Mouse (Mus musculus) liver, embryonic 14.5 days (tissue): ENCODE measurements around the gene Grik3. TPM values are rescaled to one million over a fixed set of nuclear protein-coding genes. Genes with fewer than 3 reads are reported as not detected.

Source experiments
- ATAC-seq: fragments of 200-750 bp; cut with Nextera tagmentation; 2 replicates; pipeline ENCODE4 v1.8.0; 2017; ENCODE audit warnings: moderate number of reproducible peaks, mild to moderate bottlenecking, moderate library complexity; ENCODE audit not compliant: insufficient read depth
- DNase-seq, 3 experiments: peaks; one replicate each; pipeline ENCODE4 v3.0.0-alpha.2; 2012 to 2013; ENCODE audit warnings: low read depth in 3 of 3, low spot score in 3 of 3
- H3K27ac ChIP-seq: fragments of 300-500 bp; sonication (generic); 2 replicates; pipeline ENCODE4 v1.5.1; 2014; ENCODE audit warnings: moderate library complexity, mild to moderate bottlenecking, control low read depth, inconsistent platforms
- H3K27me3 ChIP-seq: fragments of 300-500 bp; sonication (generic); 2 replicates; pipeline ENCODE4 v1.6.1; 2014; ENCODE audit warnings: mild to moderate bottlenecking, low read length, moderate library complexity; ENCODE audit not compliant: control insufficient read depth, insufficient read depth
- H3K36me3 ChIP-seq: fragments of 300-500 bp; sonication (generic); replicated peaks from 2 replicates; pipeline ENCODE4 v1.6.1; 2014; ENCODE audit warnings: low read depth; ENCODE audit not compliant: control insufficient read depth, insufficient read depth
- H3K4me1 ChIP-seq, 2 experiments: fragments of 200-500 bp in 1 of 2; fragments of 300-500 bp in 1 of 2; sonication (generic) in 1 of 2; replicated peaks; 2 replicates each; pipeline ENCODE4 v1.6.1; 2012 to 2014; ENCODE audit warnings: antibody characterized with exemption in 1 of 2, inconsistent platforms in 1 of 2, low read length in 1 of 2; ENCODE audit not compliant: control insufficient read depth in 2 of 2, insufficient read depth in 2 of 2
- H3K4me2 ChIP-seq: fragments of 300-500 bp; sonication (generic); 2 replicates; pipeline ENCODE4 v1.6.1; 2014; ENCODE audit warnings: low read depth, mild to moderate bottlenecking, control low read depth, moderate library complexity
- H3K4me3 ChIP-seq, 2 experiments: fragments of 200-500 bp in 1 of 2; fragments of 300-500 bp in 1 of 2; sonication (generic) in 1 of 2; 2 replicates each; pipeline ENCODE4 v1.5.1; 2012 to 2014; ENCODE audit warnings: low read depth in 2 of 2, low read length in 2 of 2, mild to moderate bottlenecking in 2 of 2, control low read depth in 1 of 2, inconsistent platforms in 1 of 2, moderate library complexity in 1 of 2; ENCODE audit not compliant: insufficient read depth in 1 of 2
- H3K9ac ChIP-seq: fragments of 300-500 bp; sonication (generic); replicated peaks from 2 replicates; pipeline ENCODE4 v1.6.1; 2014; ENCODE audit warnings: mild to moderate bottlenecking, control low read depth, moderate library complexity
- H3K9me3 ChIP-seq: fragments of 300-500 bp; sonication (generic); 2 replicates; pipeline ENCODE4 v1.6.1; 2016; ENCODE audit warnings: low read length, mixed read lengths; ENCODE audit not compliant: control insufficient read depth
- CTCF ChIP-seq: IDR thresholded peaks from 2 replicates; pipeline ENCODE4 v1.5.1; 2016; ENCODE audit warnings: antibody characterized with exemption, low read depth, control low read depth
- EP300 ChIP-seq: IDR thresholded peaks from 2 replicates; pipeline ENCODE4 v1.6.1; 2016; ENCODE audit warnings: antibody characterized with exemption, low read depth
- WGBS: fragments of 180-500 bp; shearing (Covaris S2); extraction: QIAGEN DNeasy Blood & Tissue Kit; methylation state at CpG from one replicate; pipeline ENCODE4 v1.1.7; 2014; ENCODE audit not compliant: insufficient replicate concordance; 5-methylcytosine and 5-hydroxymethylcytosine counted together
- microRNA-seq: library from miRNA; unstranded; fragments of <30 nt; microRNA quantifications from one replicate; pipeline ENCODE4, GENCODE M21; 2016
- polyA plus RNA-seq, 2 experiments: library from polyadenylated mRNA; depleted of rRNA in 1 of 2; stranded (reverse) in 1 of 2; unstranded in 1 of 2; fragments of >200 nt; fragmentation: Nextera tagmentation in 1 of 2; extraction: Ambion mirVana in 1 of 2; gene quantifications; 2 replicates each; pipeline versions ENCODE4 v1.2.1 to v1.2.3; 2012 to 2014

Grik3 gene
- polyA plus RNA-seq, 2 experiments = under 0.01 to 0.01 TPM

DNA sequence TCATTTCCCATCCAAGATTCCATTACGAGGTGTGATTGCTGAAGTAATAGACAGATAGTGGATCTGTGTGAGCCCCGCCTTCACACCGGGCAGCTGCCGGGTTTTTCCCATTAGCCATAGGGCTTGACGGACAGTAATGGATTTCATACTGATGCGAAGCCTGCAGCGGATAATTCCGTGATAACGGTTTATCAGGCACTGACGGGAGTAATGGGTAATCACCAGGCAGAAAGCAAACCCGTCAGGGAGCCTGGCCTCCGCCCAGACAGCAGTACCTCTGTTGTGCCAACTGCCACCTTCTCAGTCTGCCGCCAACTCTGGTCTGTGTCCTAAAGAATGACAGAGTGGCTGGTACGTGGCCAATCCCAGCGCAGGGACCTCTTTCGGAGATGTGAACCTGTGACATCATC, 251.7 kb downstream of the Grik3 start:
- no peaks in the 10 kb centered on the region for H3K9me3 ChIP-seq
- H3K4me2 ChIP-seq = no peak overlapping the region
- DNase-seq (no peak), ATAC-seq (no peak)
- WGBS = 68% methylated on average over 16 of the region's 16 CpGs
- no peak overlapping the region for H3K4me3 ChIP-seq
- H3K36me3 ChIP-seq = no peaks in the 10 kb centered on the region
- H3K27me3 ChIP-seq = no peaks in the 10 kb centered on the region
- H3K27ac ChIP-seq = no peak overlapping the region
- no peak overlapping the region for H3K9ac ChIP-seq
- no peaks in the 10 kb centered on the region for H3K4me1 ChIP-seq
- no peak for TF ChIP-seq EP300
- TF ChIP-seq CTCF = no peak

DNA sequence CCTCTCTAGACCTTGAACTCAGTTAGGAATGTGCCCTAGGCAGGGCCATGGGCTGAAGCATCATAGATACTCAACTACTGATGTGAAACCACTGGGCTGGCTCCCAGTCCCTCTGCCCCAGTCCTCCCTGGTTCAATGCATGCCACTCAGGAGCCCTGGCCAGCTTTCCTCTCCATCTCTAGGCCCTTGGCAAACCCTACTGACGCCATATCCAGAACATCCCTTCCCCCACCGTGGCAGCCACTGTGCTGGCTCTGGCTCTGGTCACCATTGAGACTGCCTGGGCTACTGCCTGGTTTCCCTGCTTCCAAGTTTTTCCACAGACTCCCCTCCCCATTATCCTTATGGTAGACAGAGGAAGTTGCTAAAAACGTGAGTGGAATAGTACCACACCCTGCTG, 255.4 kb downstream of the Grik3 start:
- ATAC-seq = no peak
- no peak overlapping the region for H3K9ac ChIP-seq

DNA sequence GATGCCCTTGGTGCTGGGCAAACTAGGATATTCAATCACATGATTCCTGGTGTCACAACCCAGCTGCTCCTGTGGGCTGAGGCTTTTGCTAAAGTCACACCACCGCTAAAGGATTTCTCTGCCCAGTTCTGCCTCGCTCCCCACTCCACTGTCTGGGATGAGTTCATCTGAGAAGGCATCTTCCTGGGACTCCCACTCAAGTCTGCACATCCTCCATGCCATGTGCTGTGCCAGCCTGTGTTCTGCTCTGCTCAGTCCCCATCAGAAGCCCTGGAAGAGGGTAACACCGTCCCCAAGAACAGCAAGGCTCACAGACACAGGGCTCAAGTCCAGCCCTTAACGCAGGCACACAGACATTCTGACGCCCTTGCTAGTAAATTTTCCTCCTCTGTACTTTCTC, 265.9 kb downstream of the Grik3 start:
- Histone ChIP-seq H3K27me3 (no peaks in the 10 kb centered on the region), H3K9ac (no peak overlapping the region), H3K36me3 (no peaks in the 10 kb centered on the region), H3K4me2 (no peak overlapping the region), H3K4me3 (no peak overlapping the region), H3K9me3 (no peaks in the 10 kb centered on the region), H3K4me1 (no peaks in the 10 kb centered on the region), H3K27ac (no peak overlapping the region)
- WGBS = 55% methylated on average over 5 of the region's 5 CpGs
- no peak for ATAC-seq
- no peak for TF ChIP-seq CTCF
- TF ChIP-seq EP300 = no peak
- DNase-seq = no peak

More for the DNA sequence above, 255.4 kb downstream of the Grik3 start:
- TF ChIP-seq EP300 (no peak), CTCF (no peak)
- no peak overlapping the region for H3K4me3 ChIP-seq
- H3K4me1 ChIP-seq = no peaks in the 10 kb centered on the region
- H3K27ac ChIP-seq = no peak overlapping the region
- no peaks in the 10 kb centered on the region for H3K27me3 ChIP-seq
- H3K4me2 ChIP-seq = no peak overlapping the region
- DNase-seq = no peak
- H3K9me3 ChIP-seq = no peaks in the 10 kb centered on the region
- no peaks in the 10 kb centered on the region for H3K36me3 ChIP-seq
- 27% methylated on average over 3 of the region's 3 CpGs for WGBS

DNA sequence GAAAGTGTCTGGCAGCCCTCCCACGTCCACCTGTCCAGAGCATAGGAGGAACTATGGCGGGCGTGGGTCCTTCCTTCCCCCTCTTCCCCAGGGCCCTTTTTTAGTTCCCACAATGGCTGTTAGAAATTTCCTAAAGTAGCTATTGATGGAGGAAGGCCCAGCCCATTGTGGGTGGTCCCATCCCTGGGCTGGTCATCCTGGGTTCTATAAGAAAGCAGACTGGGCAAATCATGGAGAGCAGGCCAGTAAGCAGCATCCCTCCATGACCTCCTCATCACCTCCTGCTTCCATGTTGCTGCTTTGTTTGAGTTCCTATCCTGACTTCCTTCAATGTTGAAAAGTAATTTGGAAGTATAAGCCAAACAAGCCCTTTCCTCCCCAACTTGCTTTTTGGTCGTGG, 269.8 kb downstream of the Grik3 start:
- no peak for DNase-seq
- no peaks in the 10 kb centered on the region for H3K9me3 ChIP-seq
- no peak overlapping the region for H3K4me2 ChIP-seq
- H3K9ac ChIP-seq = no peak overlapping the region
- TF ChIP-seq EP300 (no peak), CTCF (no peak)
- H3K36me3 ChIP-seq = no peaks in the 10 kb centered on the region
- WGBS = 38% methylated on average over 4 of the region's 4 CpGs
- no peak overlapping the region for H3K27ac ChIP-seq
- no peak overlapping the region for H3K4me3 ChIP-seq
- no peaks in the 10 kb centered on the region for H3K4me1 ChIP-seq
- no peaks in the 10 kb centered on the region for H3K27me3 ChIP-seq
- ATAC-seq = no peak

DNA sequence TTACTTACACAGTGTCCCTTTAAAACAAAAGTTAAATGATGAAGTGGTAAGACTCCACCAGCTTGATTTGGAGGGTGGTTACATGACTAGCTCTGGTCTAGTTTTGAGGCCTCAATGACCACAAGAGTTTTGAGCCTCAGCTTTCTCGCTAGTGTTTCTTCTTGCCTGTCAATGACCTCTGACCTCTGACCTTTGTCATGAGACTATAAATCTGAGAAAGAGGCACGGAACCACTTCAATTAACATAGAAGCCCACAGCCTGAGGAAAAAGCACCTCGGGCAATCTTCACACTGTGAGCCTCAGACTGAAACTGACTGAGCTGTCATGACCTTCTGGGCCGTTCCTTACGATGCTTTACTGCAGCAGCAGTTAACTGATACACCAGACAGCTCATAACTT, 272.6 kb downstream of the Grik3 start:
- no peak overlapping the region for H3K9ac ChIP-seq
- no peaks in the 10 kb centered on the region for H3K27me3 ChIP-seq
- ATAC-seq (no peak), DNase-seq (no peak)
- H3K4me1 ChIP-seq = no peaks in the 10 kb centered on the region
- no peak overlapping the region for H3K4me2 ChIP-seq
- H3K36me3 ChIP-seq = no peaks in the 10 kb centered on the region
- no peak for TF ChIP-seq CTCF
- TF ChIP-seq EP300 = no peak
- WGBS = 51% methylated on average over 5 of the region's 5 CpGs
- H3K9me3 ChIP-seq = no peaks in the 10 kb centered on the region
- no peak overlapping the region for H3K4me3 ChIP-seq
- no peak overlapping the region for H3K27ac ChIP-seq

Small RNA genes within 50 kb of the gene (microRNA-seq; reads per million reads assigned to microRNA genes)
- gene Mir692-2 = not detected
